Mouse (Mus musculus) kidney, embryonic 14.5 days (tissue): ENCODE measurements around the gene Mbnl2. TPM values are rescaled to one million over a fixed set of nuclear protein-coding genes. Genes with fewer than 3 reads are reported as not detected.

Experiments
- ATAC-seq: fragments of 200-750 bp; cut with Nextera tagmentation; 2 replicates; pipeline ENCODE4 v1.8.0; 2017; ENCODE audit warnings: moderate number of reproducible peaks, mild to moderate bottlenecking, moderate TSS enrichment, moderate library complexity; ENCODE audit not compliant: low FRiP score, low TSS enrichment
- H3K27ac ChIP-seq: fragments of 300-500 bp; sonication (generic); 2 replicates; pipeline ENCODE4 v1.5.1; 2014; ENCODE audit warnings: low read depth, mild to moderate bottlenecking, low read length, moderate library complexity, mixed read lengths
- H3K27me3 ChIP-seq: fragments of 300-500 bp; sonication (generic); 2 replicates; pipeline ENCODE4 v1.6.1; 2014; ENCODE audit warnings: mild to moderate bottlenecking, low read length; ENCODE audit not compliant: control insufficient read depth, insufficient read depth
- H3K36me3 ChIP-seq: fragments of 300-500 bp; sonication (generic); 2 replicates; pipeline ENCODE4 v1.6.1; 2014; ENCODE audit warnings: low read length, mixed read lengths; ENCODE audit not compliant: control insufficient read depth, insufficient read depth
- H3K4me1 ChIP-seq: fragments of 300-500 bp; sonication (generic); 2 replicates; pipeline ENCODE4 v1.6.1; 2014; ENCODE audit warnings: low read length, mixed read lengths; ENCODE audit not compliant: control insufficient read depth, insufficient read depth
- H3K4me2 ChIP-seq: fragments of 300-500 bp; sonication (generic); replicated peaks from 2 replicates; pipeline ENCODE4 v1.6.1; 2014; ENCODE audit warnings: low read depth, mild to moderate bottlenecking, low read length
- H3K4me3 ChIP-seq: fragments of 300-500 bp; sonication (generic); 2 replicates; pipeline ENCODE4 v1.5.1; 2014; ENCODE audit warnings: mild to moderate bottlenecking, low read length
- H3K9ac ChIP-seq: fragments of 300-500 bp; sonication (generic); 2 replicates; pipeline ENCODE4 v1.6.1; 2014; ENCODE audit warnings: low read depth, mild to moderate bottlenecking, low read length, moderate library complexity
- H3K9me3 ChIP-seq: fragments of 300-500 bp; sonication (generic); 2 replicates; pipeline ENCODE4 v1.6.1; 2016; ENCODE audit warnings: low read length; ENCODE audit not compliant: control insufficient read depth
- WGBS: fragments of 180-500 bp; shearing (Covaris S2); extraction: QIAGEN DNeasy Blood & Tissue Kit; methylation state at CpG from one replicate; pipeline ENCODE4 v1.1.7; 2014; 5-methylcytosine and 5-hydroxymethylcytosine counted together
- polyA plus RNA-seq: library from polyadenylated mRNA; unstranded; fragments of >200 nt; fragmentation: Nextera tagmentation; extraction: Ambion mirVana; gene quantifications from 2 replicates; pipeline ENCODE4 v1.2.1, GENCODE M21; 2014

Gene Mbnl2
- polyA plus RNA-seq, 1 experiment from 2014 or later = 84.9 TPM

- H3K4me3 ChIP-seq = no peak overlapping the region
- H3K4me1 ChIP-seq = peaks cover 11% of the 10 kb centered on the region; the same call in 1 of the 2 replicates
- ATAC-seq = no peak
- H3K27me3 ChIP-seq = no peaks in the 10 kb centered on the region
- 80% methylated on average over 12 of the region's 12 CpGs for WGBS
- H3K36me3 ChIP-seq = no peaks in the 10 kb centered on the region; the same call in 1 of the 2 replicates
- no peak overlapping the region for H3K4me2 ChIP-seq
- no peak overlapping the region for H3K27ac ChIP-seq
- H3K9me3 ChIP-seq = no peaks in the 10 kb centered on the region
- no peak overlapping the region for H3K9ac ChIP-seq
These were observed 37.4 kb downstream of the Mbnl2 start for GRCm38 (mm10) chr14:120312661-120313406.

- 0 out of 2 replicates have a peak, but pooled peaks cover 4% of the 10 kb centered on the region for H3K4me1 ChIP-seq
- WGBS = 82% methylated on average over 8 of the region's 8 CpGs
- H3K27me3 ChIP-seq = no peaks in the 10 kb centered on the region
- H3K9me3 ChIP-seq = no peaks in the 10 kb centered on the region
- no peak overlapping the region for H3K4me3 ChIP-seq
- no peaks in the 10 kb centered on the region; the same call in 1 of the 2 replicates for H3K36me3 ChIP-seq
- H3K9ac ChIP-seq = no peak overlapping the region
- no peak overlapping the region for H3K4me2 ChIP-seq
- no peak overlapping the region for H3K27ac ChIP-seq
- ATAC-seq = no peak
These were observed 38.0 kb downstream of the Mbnl2 start for GRCm38 (mm10) chr14:120313466-120313865.

GRCm38 (mm10) chr14:120315721-120316120 lies 40.3 kb downstream of the Mbnl2 start:
- Histone ChIP-seq H3K9ac (no peak overlapping the region), H3K27ac (no peak overlapping the region), H3K4me2 (no peak overlapping the region), H3K27me3 (no peaks in the 10 kb centered on the region), H3K4me3 (no peak overlapping the region), H3K4me1 (0 out of 2 replicates have a peak, but pooled peaks cover 9% of the 10 kb centered on the region), H3K9me3 (no peaks in the 10 kb centered on the region), H3K36me3 (no peaks in the 10 kb centered on the region; the same call in 1 of the 2 replicates)
- WGBS = 83% methylated on average over 5 of the region's 5 CpGs
- no peak for ATAC-seq

- Histone ChIP-seq H3K4me2 (no peak overlapping the region), H3K9ac (no peak overlapping the region), H3K27ac (no peak overlapping the region), H3K9me3 (no peaks in the 10 kb centered on the region), H3K4me3 (no peak overlapping the region), H3K27me3 (no peaks in the 10 kb centered on the region), H3K4me1 (0 out of 2 replicates have a peak, but pooled peaks cover 7% of the 10 kb centered on the region), H3K36me3 (no peaks in the 10 kb centered on the region; the same call in 1 of the 2 replicates)
- 45% methylated on average over 6 of the region's 6 CpGs for WGBS
- no peak for ATAC-seq
These were observed 43.0 kb downstream of the Mbnl2 start for GRCm38 (mm10) chr14:120318326-120318935.

GRCm38 (mm10) chr14:120318974-120319731 lies 43.7 kb downstream of the Mbnl2 start:
- 0 out of 2 replicates have a peak, but pooled peaks cover 4% of the 10 kb centered on the region for H3K4me1 ChIP-seq
- H3K27me3 ChIP-seq = no peaks in the 10 kb centered on the region
- no peak overlapping the region for H3K27ac ChIP-seq
- WGBS = 74% methylated on average over 9 of the region's 9 CpGs
- no peak overlapping the region for H3K4me2 ChIP-seq
- H3K9me3 ChIP-seq = no peaks in the 10 kb centered on the region
- no peak overlapping the region for H3K4me3 ChIP-seq
- H3K36me3 ChIP-seq = no peaks in the 10 kb centered on the region; the same call in 1 of the 2 replicates
- ATAC-seq = no peak
- no peak overlapping the region for H3K9ac ChIP-seq

- Histone ChIP-seq H3K36me3 (peaks cover 4% of the 10 kb centered on the region; the same call in 1 of the 2 replicates), H3K9ac (no peak overlapping the region), H3K27ac (no peak overlapping the region), H3K27me3 (no peaks in the 10 kb centered on the region), H3K9me3 (no peaks in the 10 kb centered on the region), H3K4me2 (no peak overlapping the region), H3K4me1 (0 out of 2 replicates have a peak, but pooled peaks cover 7% of the 10 kb centered on the region), H3K4me3 (no peak overlapping the region)
- WGBS = 92% methylated on average over 8 of the region's 8 CpGs
- ATAC-seq = no peak
These were observed 46.6 kb downstream of the Mbnl2 start for GRCm38 (mm10) chr14:120322041-120322440.

GRCm38 (mm10) chr14:120323111-120323510 lies 47.6 kb downstream of the Mbnl2 start:
- no peak for ATAC-seq
- Histone ChIP-seq H3K9ac (no peak overlapping the region), H3K27ac (no peak overlapping the region), H3K36me3 (peaks cover 4% of the 10 kb centered on the region; the same call in 1 of the 2 replicates), H3K4me1 (0 out of 2 replicates have a peak, but pooled peaks cover 7% of the 10 kb centered on the region), H3K9me3 (no peaks in the 10 kb centered on the region), H3K27me3 (no peaks in the 10 kb centered on the region), H3K4me3 (no peak overlapping the region), H3K4me2 (no peak overlapping the region)
- 68% methylated on average over 1 of the region's 1 CpGs for WGBS

- 94% methylated on average over 8 of the region's 8 CpGs for WGBS
- no peaks in the 10 kb centered on the region for H3K9me3 ChIP-seq
- ATAC-seq = no peak
- H3K4me1 ChIP-seq = 0 out of 2 replicates have a peak, but pooled peaks cover 7% of the 10 kb centered on the region
- H3K4me3 ChIP-seq = no peak overlapping the region
- H3K9ac ChIP-seq = no peak overlapping the region
- H3K4me2 ChIP-seq = no peak overlapping the region
- peaks cover 4% of the 10 kb centered on the region; the same call in 1 of the 2 replicates for H3K36me3 ChIP-seq
- no peaks in the 10 kb centered on the region for H3K27me3 ChIP-seq
- no peak overlapping the region for H3K27ac ChIP-seq
These were observed 48.8 kb downstream of the Mbnl2 start for GRCm38 (mm10) chr14:120324061-120324791.
